Mouse (Mus musculus): ENCODE results near the gene Cyb5r3.

Gene Cyb5r3

GRCm38 (mm10) chr15:83169772-83170722, 2.3 kb downstream of the Cyb5r3 start:
- no peak for DNase-seq (ENCODE audit: low read depth, low spot score)

- no peak for DNase-seq (ENCODE audit: low read depth, low spot score)
These were observed 3.3 kb downstream of the Cyb5r3 start for GRCm38 (mm10) chr15:83168875-83169771.

GRCm38 (mm10) chr15:83168311-83168710, 4.1 kb downstream of the Cyb5r3 start:
- DNase-seq (ENCODE audit: low read depth, low spot score), result no peak

- DNase-seq (ENCODE audit: low read depth, low spot score), result no peak
These were observed 4.8 kb downstream of the Cyb5r3 start for GRCm38 (mm10) chr15:83167550-83168065.

- DNase-seq (ENCODE audit: low read depth, low spot score), result no peak
These were observed 5.3 kb downstream of the Cyb5r3 start for GRCm38 (mm10) chr15:83167126-83167525.

- DNase-seq (ENCODE audit: low read depth, low spot score), result no peak
These were observed 5.8 kb downstream of the Cyb5r3 start for GRCm38 (mm10) chr15:83166642-83167041.

- no peak for DNase-seq (ENCODE audit: low read depth, low spot score)
These were observed 6.7 kb downstream of the Cyb5r3 start for GRCm38 (mm10) chr15:83165526-83166315.

- no peak for DNase-seq (ENCODE audit: low read depth, low spot score)
These were observed 7.4 kb downstream of the Cyb5r3 start for GRCm38 (mm10) chr15:83164971-83165471.

- no peak for DNase-seq (ENCODE audit: low read depth, low spot score)
These were observed 9.4 kb downstream of the Cyb5r3 start for GRCm38 (mm10) chr15:83162818-83163485.

GRCm38 (mm10) chr15:83162001-83162400, 10.4 kb downstream of the Cyb5r3 start:
- DNase-seq (ENCODE audit: low read depth, low spot score), result no peak

GRCm38 (mm10) chr15:83161062-83161748, 11.2 kb downstream of the Cyb5r3 start:
- no peak for DNase-seq (ENCODE audit: low read depth, low spot score)

GRCm38 (mm10) chr15:83160561-83160960, 11.8 kb downstream of the Cyb5r3 start:
- no peak for DNase-seq (ENCODE audit: low read depth, low spot score)

GRCm38 (mm10) chr15:83159823-83160222, 12.6 kb downstream of the Cyb5r3 start:
- no peak for DNase-seq (ENCODE audit: low read depth, low spot score)

- no peak for DNase-seq (ENCODE audit: low read depth, low spot score)
These were observed 13.7 kb downstream of the Cyb5r3 start for GRCm38 (mm10) chr15:83158587-83159160.

- DNase-seq (ENCODE audit: low read depth, low spot score), result no peak
These were observed 14.7 kb downstream of the Cyb5r3 start for GRCm38 (mm10) chr15:83157667-83158064.

- DNase-seq (ENCODE audit: low read depth, low spot score), result no peak
These were observed 15.3 kb downstream of the Cyb5r3 start for GRCm38 (mm10) chr15:83156929-83157666.

- no peak for DNase-seq (ENCODE audit: low read depth, low spot score)
These were observed 16.5 kb downstream of the Cyb5r3 start for GRCm38 (mm10) chr15:83155672-83156419.

GRCm38 (mm10) chr15:83154309-83154708, 18.1 kb downstream of the Cyb5r3 start:
- no peak for DNase-seq (ENCODE audit: low read depth, low spot score)

Data from brain, embryonic 18.5 days (tissue).